Mouse (Mus musculus) limb, embryonic 15.5 days (tissue): ENCODE measurements around the gene 4933415A04Rik. TPM values are rescaled to one million over a fixed set of nuclear protein-coding genes. Genes with fewer than 3 reads are reported as not detected.

Source experiments
- ATAC-seq: fragments of 200-750 bp; cut with Nextera tagmentation; 2 replicates; pipeline ENCODE4 v1.8.0; 2017; ENCODE audit warnings: low read depth, moderate TSS enrichment; ENCODE audit not compliant: insufficient number of reproducible peaks, low FRiP score, low TSS enrichment
- H3K27ac ChIP-seq: fragments of 300-500 bp; sonication (generic); 2 replicates; pipeline ENCODE4 v1.5.1; 2015; ENCODE audit warnings: moderate library complexity, mild to moderate bottlenecking, inconsistent platforms
- H3K27me3 ChIP-seq: fragments of 300-500 bp; sonication (generic); 2 replicates; pipeline ENCODE4 v1.6.1; 2015; ENCODE audit warnings: inconsistent platforms
- H3K36me3 ChIP-seq: fragments of 300-500 bp; sonication (generic); 2 replicates; pipeline ENCODE4 v1.6.1; 2015; ENCODE audit warnings: inconsistent platforms
- H3K4me1 ChIP-seq: fragments of 300-500 bp; sonication (generic); 2 replicates; pipeline ENCODE4 v1.6.1; 2015; ENCODE audit warnings: inconsistent platforms
- H3K4me2 ChIP-seq: fragments of 300-500 bp; sonication (generic); 2 replicates; pipeline ENCODE4 v1.6.1; 2015; ENCODE audit warnings: mild to moderate bottlenecking, inconsistent platforms
- H3K4me3 ChIP-seq: fragments of 300-500 bp; sonication (generic); 2 replicates; pipeline ENCODE4 v1.5.1; 2015; ENCODE audit warnings: mild to moderate bottlenecking, inconsistent platforms
- H3K9ac ChIP-seq: fragments of 300-500 bp; sonication (generic); 2 replicates; pipeline ENCODE4 v1.6.1; 2015; ENCODE audit warnings: inconsistent platforms
- H3K9me3 ChIP-seq: fragments of 300-500 bp; sonication (generic); 2 replicates; pipeline ENCODE4 v1.6.1; 2016; ENCODE audit warnings: inconsistent platforms
- WGBS: fragments of 180-500 bp; shearing (Covaris S2); methylation state at CpG from one replicate; pipeline ENCODE4 v1.1.7; 2015; 5-methylcytosine and 5-hydroxymethylcytosine counted together
- polyA plus RNA-seq: library from polyadenylated mRNA; unstranded; fragments of >200 nt; fragmentation: Nextera tagmentation; extraction: Ambion mirVana; gene quantifications from 2 replicates; pipeline ENCODE4 v1.2.1, GENCODE M21; 2015

4933415A04Rik gene
- polyA plus RNA-seq, 1 experiment from 2014 or later: 2.2 TPM

DNA sequence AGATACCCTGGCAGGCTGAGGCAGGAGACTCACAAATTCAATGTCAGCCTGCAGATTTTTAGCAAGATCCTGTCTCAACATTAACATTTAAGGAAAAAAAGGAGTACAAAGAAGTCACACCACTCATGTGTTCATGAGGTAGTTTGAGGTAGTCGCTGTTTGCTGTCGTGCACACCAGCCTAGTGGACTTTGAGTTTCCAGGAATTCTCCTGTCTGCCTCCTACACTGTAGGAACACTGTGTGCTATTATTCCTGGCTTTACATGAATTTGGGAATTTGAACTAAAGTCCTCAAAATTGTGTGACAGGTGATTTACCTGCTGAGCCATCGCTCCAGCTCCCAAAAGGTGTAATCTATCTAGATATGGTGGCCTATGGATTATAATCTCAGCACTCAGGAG is 51.6 kb downstream of the 4933415A04Rik start:
- ATAC-seq: no peak
- no peak overlapping the region for H3K9ac ChIP-seq
- H3K4me3 ChIP-seq: no peak overlapping the region
- H3K27me3 ChIP-seq: no peaks in the 10 kb centered on the region
- peaks cover 20% of the 10 kb centered on the region for H3K4me1 ChIP-seq
- no peak overlapping the region for H3K27ac ChIP-seq
- 90% methylated on average over 3 of the region's 3 CpGs for WGBS
- H3K4me2 ChIP-seq: no peak overlapping the region
- no peaks in the 10 kb centered on the region for H3K36me3 ChIP-seq
- H3K9me3 ChIP-seq: no peaks in the 10 kb centered on the region

Other genes with a start within 250 kb of the 4933415A04Rik start
- 74.1 and 78.7 TPM in 2 replicates for gene Pttg1, start 160.8 kb upstream of the 4933415A04Rik start, polyA plus RNA-seq
- gene Slu7, start 153.3 kb upstream of the 4933415A04Rik start, polyA plus RNA-seq: 55.0 and 60.2 TPM in 2 replicates
- gene C1qtnf2, start 112.8 kb upstream of the 4933415A04Rik start, polyA plus RNA-seq: 58.0 and 58.9 TPM in 2 replicates
- gene Ccnjl, start 58.3 kb upstream of the 4933415A04Rik start, polyA plus RNA-seq: 9.5 and 11.3 TPM in 2 replicates
- gene Fabp6, start 14.5 kb downstream of the 4933415A04Rik start, polyA plus RNA-seq: 0.59 and 2.1 TPM in 2 replicates
- 14.5 and 22.7 TPM in 2 replicates for gene Pwwp2a, start 95.0 kb downstream of the 4933415A04Rik start, polyA plus RNA-seq
- gene Ttc1, start 161.0 kb downstream of the 4933415A04Rik start, polyA plus RNA-seq: 65.8 and 68.1 TPM in 2 replicates